Mouse (Mus musculus): ENCODE data around the gene Gm21394.
"Not testable (repeated sequence)": the region's sequence is repeated elsewhere in the genome, so short reads cannot be mapped to it uniquely, and the experiment has no call there.

The Gm21394 gene

GRCm38 (mm10) chrY:84564807-84565206 is at the start of gene Gm21394:
Gm21394 (minus strand) TSS chrY:84564907.
- not testable (repeated sequence) for DNase-seq

Data from cerebellum, adult 11 months (tissue).